Mouse (Mus musculus): ENCODE results near the gene Il2rb. TPM values are rescaled to one million over a fixed set of nuclear protein-coding genes. Genes with fewer than 3 reads are reported as not detected.

Gene Il2rb
- polyA plus RNA-seq (2016; fragmentation: Nextera tagmentation; extraction: Ambion mirVana): 0.09 TPM in 1 of 2 replicates, not detected in the other

- H3K27me3 ChIP-seq (replicated peaks): no peaks in the 10 kb centered on the region
- no peak within 1 kb of the TSS for H3K9ac ChIP-seq
- ATAC-seq (ENCODE audit: insufficient number of reproducible peaks, low FRiP score): no peak
- no peaks in the 10 kb centered on the region for H3K36me3 ChIP-seq
- H3K27ac ChIP-seq (ENCODE audit: poor library complexity, severe bottlenecking): no peak within 1 kb of the TSS
- no peaks in the 10 kb centered on the region for H3K9me3 ChIP-seq (replicated peaks)
- no peaks in the 10 kb centered on the region for H3K4me1 ChIP-seq (replicated peaks)
- no peak within 1 kb of the TSS for H3K4me2 ChIP-seq
- WGBS: 89% methylated on average over 11 of the region's 11 CpGs
- no peak within 1 kb of the TSS for H3K4me3 ChIP-seq
These were observed at the start of gene Il2rb for GRCm38 (mm10) chr15:78494968-78495406. Il2rb (minus strand) TSS chr15:78495271.

DNA sequence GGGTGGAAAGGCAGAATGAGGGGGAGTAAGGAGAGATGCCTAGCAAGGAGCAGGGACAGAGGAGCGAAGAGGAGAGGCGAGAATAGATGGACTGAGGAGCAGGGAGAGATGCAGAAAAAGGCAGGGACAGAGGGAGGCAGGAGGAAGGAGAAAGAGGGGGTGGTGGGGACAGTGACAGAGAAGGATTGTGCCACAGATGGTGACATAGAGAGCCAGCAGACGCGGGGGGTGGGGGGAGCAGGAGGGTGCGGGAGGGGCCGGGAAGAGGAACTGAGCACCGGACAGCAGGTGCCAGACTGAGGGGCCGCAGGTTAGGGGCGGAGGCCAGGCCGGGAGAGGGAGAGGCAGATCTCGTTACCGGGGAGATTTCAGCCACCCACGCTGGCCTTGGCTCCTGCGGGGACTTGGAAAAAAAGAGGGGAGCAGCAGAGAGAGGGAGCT is 49.5 kb upstream of the Il2rb start, which contains the start of gene Sstr3:
Gene Sstr3, minus strand, starts transcription at position 125 of the 441 bp plus-strand sequence.
- no peak for ATAC-seq (ENCODE audit: insufficient number of reproducible peaks, low FRiP score)
- Histone ChIP-seq H3K4me2 (no peak within 1 kb of the TSS), H3K9me3 (replicated peaks) (no peaks in the 10 kb centered on the region), H3K9ac (no peak within 1 kb of the TSS), H3K4me1 (replicated peaks) (peaks cover 42% of the 10 kb centered on the region), H3K27me3 (replicated peaks) (peaks cover 53% of the 10 kb centered on the region), H3K4me3 (no peak within 1 kb of the TSS), H3K27ac (ENCODE audit: poor library complexity, severe bottlenecking) (no peak within 1 kb of the TSS), H3K36me3 (no peaks in the 10 kb centered on the region)
- 11% methylated on average over 14 of the region's 14 CpGs for WGBS

GRCm38 (mm10) chr15:78544041-78544440 is 49.0 kb upstream of the Il2rb start:
- WGBS: 69% methylated on average over 15 of the region's 15 CpGs
- Histone ChIP-seq H3K4me3 (no peak overlapping the region), H3K4me2 (no peak overlapping the region), H3K9ac (no peak overlapping the region), H3K9me3 (replicated peaks) (no peaks in the 10 kb centered on the region), H3K4me1 (replicated peaks) (peaks cover 42% of the 10 kb centered on the region), H3K27ac (ENCODE audit: poor library complexity, severe bottlenecking) (no peak overlapping the region), H3K36me3 (no peaks in the 10 kb centered on the region), H3K27me3 (replicated peaks) (peaks cover 58% of the 10 kb centered on the region)
- no peak for ATAC-seq (ENCODE audit: insufficient number of reproducible peaks, low FRiP score)

DNA sequence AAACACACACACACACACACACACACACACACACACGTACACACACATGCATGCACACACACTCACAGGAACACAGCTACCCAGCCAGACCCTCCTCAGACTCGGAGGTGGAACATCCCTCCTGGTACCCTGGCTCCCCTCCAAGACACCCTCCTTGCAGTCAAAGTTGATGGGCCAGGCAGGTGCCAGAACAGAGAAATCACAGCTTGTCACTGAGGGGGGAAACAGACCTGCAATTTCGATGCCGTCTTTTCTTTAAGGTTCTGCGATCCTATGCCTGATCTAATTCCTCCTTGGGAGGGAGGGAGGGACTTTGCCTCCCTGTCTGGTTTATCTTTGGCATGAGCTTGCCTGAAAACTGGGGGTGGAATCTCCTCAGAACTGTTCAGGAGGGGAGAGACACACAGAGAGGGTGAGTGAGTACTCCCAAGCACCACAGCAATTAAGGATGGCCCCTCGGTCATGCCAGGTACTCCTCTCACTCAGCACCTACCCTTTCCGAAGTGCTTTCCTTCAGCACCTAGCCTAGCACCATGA is 47.8 kb upstream of the Il2rb start:
- no peak for ATAC-seq (ENCODE audit: insufficient number of reproducible peaks, low FRiP score)
- Histone ChIP-seq H3K27ac (ENCODE audit: poor library complexity, severe bottlenecking) (no peak overlapping the region), H3K36me3 (no peaks in the 10 kb centered on the region), H3K9me3 (replicated peaks) (no peaks in the 10 kb centered on the region), H3K27me3 (replicated peaks) (peaks cover 70% of the 10 kb centered on the region), H3K4me3 (no peak overlapping the region), H3K4me2 (no peak overlapping the region), H3K4me1 (replicated peaks) (peaks cover 33% of the 10 kb centered on the region), H3K9ac (no peak overlapping the region)
- 66% methylated on average over 7 of the region's 7 CpGs for WGBS

GRCm38 (mm10) chr15:78542098-78542766 is 47.2 kb upstream of the Il2rb start:
- 79% methylated on average over 3 of the region's 3 CpGs for WGBS
- peaks cover 76% of the 10 kb centered on the region for H3K27me3 ChIP-seq (replicated peaks)
- 0 out of 2 replicates have a peak overlapping the region, but pooled peaks have one; percentile 12 for H3K9ac ChIP-seq
- no peak for ATAC-seq (ENCODE audit: insufficient number of reproducible peaks, low FRiP score)
- H3K27ac ChIP-seq (ENCODE audit: poor library complexity, severe bottlenecking): 0 out of 2 replicates have a peak overlapping the region, but pooled peaks have one; percentile 36
- no peak overlapping the region for H3K4me3 ChIP-seq
- peaks cover 30% of the 10 kb centered on the region for H3K4me1 ChIP-seq (replicated peaks)
- no peaks in the 10 kb centered on the region for H3K36me3 ChIP-seq
- no peak overlapping the region for H3K4me2 ChIP-seq
- no peaks in the 10 kb centered on the region for H3K9me3 ChIP-seq (replicated peaks)

DNA sequence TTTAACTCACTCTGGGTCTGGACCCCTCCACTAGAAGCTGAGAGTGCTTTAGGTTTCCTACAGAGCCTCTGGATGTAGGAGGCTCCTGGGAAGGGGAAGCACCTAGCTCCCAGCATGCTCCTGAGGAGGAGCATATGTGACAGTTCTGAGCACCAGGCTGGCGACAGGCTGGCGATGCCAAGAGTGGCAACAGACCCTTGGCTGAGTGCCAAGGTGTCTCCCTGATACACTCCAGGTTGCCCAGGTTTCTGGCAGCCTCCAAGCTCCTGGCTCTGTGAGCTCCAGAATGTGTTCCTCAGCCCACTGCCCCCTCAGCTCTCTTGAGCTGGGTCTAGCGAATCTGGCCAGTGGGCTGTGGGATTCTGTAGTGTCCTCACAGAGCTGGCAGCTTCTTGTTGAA is 46.5 kb upstream of the Il2rb start:
- H3K36me3 ChIP-seq: no peaks in the 10 kb centered on the region
- 0 out of 2 replicates have a peak overlapping the region, but pooled peaks have one; percentile 12 for H3K9ac ChIP-seq
- H3K4me2 ChIP-seq: no peak overlapping the region
- H3K4me3 ChIP-seq: no peak overlapping the region
- H3K27me3 ChIP-seq (replicated peaks): peaks cover 77% of the 10 kb centered on the region
- 30% methylated on average over 3 of the region's 3 CpGs for WGBS
- H3K4me1 ChIP-seq (replicated peaks): peaks cover 30% of the 10 kb centered on the region
- ATAC-seq (ENCODE audit: insufficient number of reproducible peaks, low FRiP score): 0 out of 2 replicates have a peak, but pooled peaks have one; percentile 36
- no peaks in the 10 kb centered on the region for H3K9me3 ChIP-seq (replicated peaks)
- H3K27ac ChIP-seq (ENCODE audit: poor library complexity, severe bottlenecking): 0 out of 2 replicates have a peak overlapping the region, but pooled peaks have one; percentile 36

- Histone ChIP-seq H3K4me2 (no peak overlapping the region), H3K4me3 (no peak overlapping the region), H3K9me3 (replicated peaks) (no peaks in the 10 kb centered on the region), H3K27me3 (replicated peaks) (peaks cover 74% of the 10 kb centered on the region), H3K9ac (0 out of 2 replicates have a peak overlapping the region, but pooled peaks have one; percentile 7), H3K36me3 (no peaks in the 10 kb centered on the region), H3K4me1 (replicated peaks) (peaks cover 30% of the 10 kb centered on the region), H3K27ac (ENCODE audit: poor library complexity, severe bottlenecking) (no peak overlapping the region)
- 70% methylated on average over 3 of the region's 3 CpGs for WGBS
- no peak for ATAC-seq (ENCODE audit: insufficient number of reproducible peaks, low FRiP score)
These were observed 46.0 kb upstream of the Il2rb start for GRCm38 (mm10) chr15:78541036-78541435.

DNA sequence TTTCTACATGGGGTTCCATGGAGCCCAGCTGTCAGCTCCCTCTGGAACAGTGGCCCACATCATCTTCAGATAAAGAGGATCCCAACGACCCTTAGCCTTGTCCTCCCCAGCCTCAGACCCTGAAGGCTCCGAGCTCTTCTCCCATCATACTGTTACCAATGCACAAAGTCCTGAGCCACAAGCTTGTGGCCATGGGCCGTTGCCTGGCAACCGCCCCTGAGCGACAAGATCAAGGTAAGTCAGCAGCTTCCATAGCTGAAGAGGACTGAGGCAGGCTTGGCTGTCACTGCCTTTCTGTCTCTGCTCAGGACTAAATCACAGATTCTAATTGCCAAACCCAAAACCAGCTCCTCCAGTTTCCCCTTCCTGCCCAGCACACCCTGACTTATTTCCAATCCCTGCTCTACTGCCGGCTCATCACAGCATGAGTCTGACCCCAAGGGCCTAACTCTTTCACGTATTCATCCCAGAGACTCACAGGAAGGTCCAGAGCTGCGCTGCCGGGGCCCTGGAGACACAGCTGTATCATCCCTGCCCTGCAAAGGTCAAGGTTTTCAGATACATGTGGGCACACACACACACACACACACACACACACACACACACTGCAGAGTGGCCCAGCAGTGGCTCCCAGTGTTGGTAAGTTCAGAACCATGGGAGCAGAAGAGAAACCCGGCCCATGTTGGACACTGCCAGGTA is 40.8 kb upstream of the Il2rb start:
- Histone ChIP-seq H3K4me2 (no peak overlapping the region), H3K9ac (no peak overlapping the region), H3K4me1 (replicated peaks) (peaks cover 10% of the 10 kb centered on the region), H3K27me3 (replicated peaks) (peaks cover 37% of the 10 kb centered on the region), H3K27ac (ENCODE audit: poor library complexity, severe bottlenecking) (no peak overlapping the region), H3K4me3 (no peak overlapping the region), H3K36me3 (no peaks in the 10 kb centered on the region), H3K9me3 (replicated peaks) (no peaks in the 10 kb centered on the region)
- WGBS: 63% methylated on average over 10 of the region's 10 CpGs
- no peak for ATAC-seq (ENCODE audit: insufficient number of reproducible peaks, low FRiP score)

- H3K36me3 ChIP-seq: no peaks in the 10 kb centered on the region
- no peaks in the 10 kb centered on the region for H3K9me3 ChIP-seq (replicated peaks)
- H3K4me2 ChIP-seq: no peak overlapping the region
- WGBS: 77% methylated on average over 10 of the region's 10 CpGs
- no peak overlapping the region for H3K4me3 ChIP-seq
- peaks cover 34% of the 10 kb centered on the region for H3K4me1 ChIP-seq (replicated peaks)
- ATAC-seq (ENCODE audit: insufficient number of reproducible peaks, low FRiP score): no peak
- H3K27ac ChIP-seq (ENCODE audit: poor library complexity, severe bottlenecking): no peak overlapping the region
- peaks cover 12% of the 10 kb centered on the region for H3K27me3 ChIP-seq (replicated peaks)
- no peak overlapping the region for H3K9ac ChIP-seq
These were observed 38.3 kb upstream of the Il2rb start for GRCm38 (mm10) chr15:78533346-78533835.

GRCm38 (mm10) chr15:78532566-78533345 is 37.7 kb upstream of the Il2rb start:
- 74% methylated on average over 10 of the region's 10 CpGs for WGBS
- Histone ChIP-seq H3K36me3 (no peaks in the 10 kb centered on the region), H3K27ac (ENCODE audit: poor library complexity, severe bottlenecking) (no peak overlapping the region), H3K27me3 (replicated peaks) (peaks cover 7% of the 10 kb centered on the region; the same call in 1 of the 2 replicates), H3K4me2 (no peak overlapping the region), H3K9me3 (replicated peaks) (no peaks in the 10 kb centered on the region), H3K4me1 (replicated peaks) (peaks cover 38% of the 10 kb centered on the region), H3K9ac (no peak overlapping the region), H3K4me3 (no peak overlapping the region)
- ATAC-seq (ENCODE audit: insufficient number of reproducible peaks, low FRiP score): no peak
